Mouse (Mus musculus) heart, embryonic 15.5 days (tissue): Measurements from ENCODE around the gene Kcnip4. TPM values are rescaled to one million over a fixed set of nuclear protein-coding genes. Genes with fewer than 3 reads are reported as not detected.
A peak's percentile ranks its signal among the peaks of the same experiment; 100 is the strongest.

ENCODE experiments used
- ATAC-seq: fragments of 200-750 bp; cut with Nextera tagmentation; replicated peaks from 2 replicates; pipeline ENCODE4 v1.8.0; 2017; ENCODE audit warnings: low read depth, moderate TSS enrichment; ENCODE audit not compliant: insufficient number of reproducible peaks, insufficient read depth, low FRiP score
- H3K27ac ChIP-seq: fragments of 300-500 bp; sonication (generic); 2 replicates; pipeline ENCODE4 v1.5.1; 2015; ENCODE audit warnings: mild to moderate bottlenecking, inconsistent platforms
- H3K27me3 ChIP-seq: fragments of 300-500 bp; sonication (generic); 2 replicates; pipeline ENCODE4 v1.6.1; 2015; ENCODE audit warnings: inconsistent platforms
- H3K36me3 ChIP-seq: fragments of 300-500 bp; sonication (generic); 2 replicates; pipeline ENCODE4 v1.6.1; 2015; ENCODE audit warnings: mild to moderate bottlenecking, inconsistent platforms
- H3K4me1 ChIP-seq: fragments of 300-500 bp; sonication (generic); replicated peaks from 2 replicates; pipeline ENCODE4 v1.6.1; 2015; ENCODE audit warnings: inconsistent platforms
- H3K4me2 ChIP-seq: fragments of 300-500 bp; sonication (generic); 2 replicates; pipeline ENCODE4 v1.6.1; 2015; ENCODE audit warnings: inconsistent platforms, mild to moderate bottlenecking, moderate library complexity
- H3K4me3 ChIP-seq: fragments of 300-500 bp; sonication (generic); 2 replicates; pipeline ENCODE4 v1.5.1; 2015; ENCODE audit warnings: mild to moderate bottlenecking, inconsistent platforms
- H3K9ac ChIP-seq: fragments of 300-500 bp; sonication (generic); 2 replicates; pipeline ENCODE4 v1.6.1; 2015; ENCODE audit warnings: mild to moderate bottlenecking, inconsistent platforms
- H3K9me3 ChIP-seq: fragments of 300-500 bp; sonication (generic); replicated peaks from 2 replicates; pipeline ENCODE4 v1.6.1; 2016; ENCODE audit warnings: inconsistent platforms
- WGBS: fragments of 180-500 bp; shearing (Covaris S2); methylation state at CpG from one replicate; pipeline ENCODE4 v1.1.7; 2015; ENCODE audit warnings: mixed read lengths; 5-methylcytosine and 5-hydroxymethylcytosine counted together
- polyA plus RNA-seq: library from polyadenylated mRNA; unstranded; fragments of >200 nt; fragmentation: Nextera tagmentation; extraction: Ambion mirVana; gene quantifications from 2 replicates; pipeline ENCODE4 v1.2.1, GENCODE M21; 2015

Kcnip4 gene
- polyA plus RNA-seq: 0.45 and 1.0 TPM in 2 replicates

DNA sequence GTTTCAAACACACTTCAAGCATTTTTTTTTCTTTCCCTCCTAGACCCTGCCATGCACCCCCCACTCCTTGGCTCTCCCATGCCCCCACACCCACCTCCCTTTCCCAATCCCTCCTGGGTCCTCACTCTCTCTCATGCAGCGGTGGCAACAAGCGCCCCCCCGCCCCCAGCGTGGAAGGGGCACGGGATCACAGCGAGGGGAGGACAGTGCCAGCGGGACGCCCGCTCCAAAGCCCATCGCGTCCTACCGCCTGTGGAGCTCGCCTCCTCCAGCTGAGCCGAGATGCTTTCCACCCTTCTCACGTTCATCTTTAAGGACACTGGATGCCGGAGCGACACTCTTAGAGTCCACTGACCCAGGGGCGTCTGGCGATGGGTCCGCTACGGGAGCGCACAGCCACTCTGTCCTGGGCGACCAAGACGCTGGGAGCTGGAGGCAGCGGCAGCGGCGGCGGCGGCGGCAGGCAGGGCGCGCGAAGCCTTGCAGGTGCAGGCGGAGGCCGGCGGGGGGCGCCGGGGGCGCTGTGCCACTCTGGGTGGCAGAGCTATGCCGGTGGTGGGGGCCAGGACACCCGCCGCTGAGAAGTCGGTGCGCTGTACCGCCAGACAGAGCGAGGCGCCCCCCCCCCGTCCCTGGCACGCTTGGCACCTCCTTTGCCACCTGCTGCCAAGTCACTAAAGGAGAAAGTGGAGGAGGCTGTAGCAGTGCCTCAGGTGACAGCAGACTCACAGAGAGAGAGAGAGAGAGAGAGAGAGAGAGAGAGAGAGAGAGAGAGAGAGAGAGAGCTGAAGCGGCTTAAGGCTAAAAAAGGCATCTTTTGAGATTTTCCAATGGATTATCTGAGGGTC, at the start of gene Kcnip4:
Gene Kcnip4 (minus strand): TSS at position 514 of the 848 bp plus-strand sequence.
- Histone ChIP-seq H3K36me3 (no peaks in the 10 kb centered on the region), H3K27ac (no peak within 1 kb of the TSS), H3K27me3 (peaks cover 24% of the 10 kb centered on the region), H3K9me3 (no peaks in the 10 kb centered on the region), H3K4me1 (peaks cover 8% of the 10 kb centered on the region), H3K4me3 (peak within 1 kb of the TSS; percentile 54), H3K4me2 (peak within 1 kb of the TSS; percentile 92), H3K9ac (peak within 1 kb of the TSS; percentile 36)
- 0 out of 2 replicates have a peak, but pooled peaks have one; percentile 14 for ATAC-seq
- WGBS: 1% methylated on average over 40 of the region's 50 CpGs

DNA sequence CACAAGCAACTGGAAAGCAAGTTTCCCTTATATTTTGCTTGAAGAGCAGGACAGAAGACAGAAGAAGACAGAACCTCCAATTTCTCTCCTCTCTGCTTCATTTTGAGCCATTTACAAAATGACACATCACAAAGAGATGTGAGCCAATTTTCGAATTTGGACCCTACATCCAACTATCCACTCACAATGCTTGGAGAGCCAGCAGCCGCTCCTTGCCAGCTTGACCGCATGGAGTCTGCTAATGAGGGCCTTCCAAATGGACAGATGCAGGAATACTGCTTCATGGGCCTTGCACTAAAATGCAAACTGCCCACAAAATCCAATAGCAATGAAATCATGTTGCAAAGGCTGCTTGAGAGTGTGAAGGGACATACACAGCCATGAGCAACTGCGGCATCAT, 47.2 kb upstream of the Kcnip4 start:
- no peak overlapping the region for H3K4me2 ChIP-seq
- H3K9me3 ChIP-seq: no peaks in the 10 kb centered on the region
- no peaks in the 10 kb centered on the region for H3K4me1 ChIP-seq
- WGBS: 75% methylated on average over 4 of the region's 4 CpGs
- H3K4me3 ChIP-seq: no peak overlapping the region
- no peak overlapping the region for H3K27ac ChIP-seq
- no peak overlapping the region for H3K9ac ChIP-seq
- H3K27me3 ChIP-seq: no peaks in the 10 kb centered on the region
- no peak for ATAC-seq
- no peaks in the 10 kb centered on the region for H3K36me3 ChIP-seq

DNA sequence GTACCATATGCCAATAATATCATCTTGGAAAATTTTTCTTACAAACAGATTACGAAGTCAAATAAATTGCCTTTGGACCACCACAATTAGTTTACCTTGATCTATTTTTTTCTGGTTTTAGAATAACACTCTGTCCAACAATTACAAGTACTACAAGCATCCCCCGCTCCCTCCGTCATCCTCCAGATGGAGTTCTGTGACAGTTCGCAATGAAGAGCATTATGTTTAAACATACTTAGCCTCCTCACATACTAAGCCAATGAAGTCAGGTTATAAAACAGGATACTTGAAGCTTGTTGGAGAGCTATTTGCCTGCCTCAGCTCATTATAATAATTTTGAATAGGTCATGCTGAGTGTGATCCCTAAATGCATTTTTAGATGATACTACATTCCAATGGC, 39.0 kb upstream of the Kcnip4 start:
- ATAC-seq: no peak
- Histone ChIP-seq H3K4me2 (no peak overlapping the region), H3K4me1 (no peaks in the 10 kb centered on the region), H3K9ac (no peak overlapping the region), H3K36me3 (no peaks in the 10 kb centered on the region), H3K9me3 (no peaks in the 10 kb centered on the region), H3K4me3 (no peak overlapping the region), H3K27me3 (no peaks in the 10 kb centered on the region), H3K27ac (no peak overlapping the region)
- 77% methylated on average over 4 of the region's 4 CpGs for WGBS

DNA sequence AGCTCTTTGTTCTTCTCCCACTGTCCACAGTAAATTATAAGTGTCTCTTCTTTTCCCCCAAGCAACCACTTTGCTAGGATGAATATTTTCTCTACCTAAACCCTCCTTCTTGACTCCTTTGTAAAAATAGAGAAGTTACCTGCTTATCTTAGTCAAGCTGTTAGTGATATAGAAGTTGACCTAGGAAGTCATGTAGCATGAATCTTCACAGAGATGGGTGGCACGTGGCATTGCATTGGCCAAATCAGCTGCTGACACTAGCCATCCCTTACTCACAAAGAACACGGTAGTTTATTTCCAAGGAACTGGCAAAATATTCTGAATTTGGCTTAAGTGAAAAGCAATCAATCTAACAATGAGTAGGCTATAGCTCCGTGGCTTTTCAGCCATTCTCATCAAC, 32.7 kb upstream of the Kcnip4 start:
- H3K9ac ChIP-seq: no peak overlapping the region
- H3K4me1 ChIP-seq: no peaks in the 10 kb centered on the region
- H3K4me3 ChIP-seq: no peak overlapping the region
- no peaks in the 10 kb centered on the region for H3K9me3 ChIP-seq
- WGBS: 63% methylated on average over 3 of the region's 3 CpGs
- no peak for ATAC-seq
- H3K36me3 ChIP-seq: no peaks in the 10 kb centered on the region
- no peak overlapping the region for H3K27ac ChIP-seq
- no peak overlapping the region for H3K4me2 ChIP-seq
- H3K27me3 ChIP-seq: no peaks in the 10 kb centered on the region

DNA sequence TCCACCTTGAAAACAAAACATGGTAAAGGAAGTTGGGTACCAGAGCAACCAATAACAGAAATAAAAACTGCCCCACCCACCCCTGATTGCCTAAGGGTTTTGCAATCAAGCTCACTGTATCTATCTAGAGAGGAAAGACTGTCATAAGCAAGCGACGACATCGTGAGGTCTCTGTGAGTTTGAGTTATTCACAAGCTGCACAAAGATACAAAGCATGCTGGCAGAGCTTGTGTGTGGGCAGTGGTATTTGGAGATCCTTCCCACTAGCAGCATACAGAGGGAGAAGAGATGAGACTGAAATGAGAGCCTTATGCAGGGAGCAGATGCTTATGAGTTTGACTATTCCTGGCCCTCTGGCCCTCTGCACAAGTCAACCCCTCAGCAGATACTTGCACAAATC, 23.2 kb upstream of the Kcnip4 start:
- no peaks in the 10 kb centered on the region for H3K27me3 ChIP-seq
- H3K27ac ChIP-seq: no peak overlapping the region
- no peak overlapping the region for H3K9ac ChIP-seq
- H3K9me3 ChIP-seq: no peaks in the 10 kb centered on the region
- no peak overlapping the region for H3K4me3 ChIP-seq
- H3K4me2 ChIP-seq: no peak overlapping the region
- no peaks in the 10 kb centered on the region for H3K4me1 ChIP-seq
- ATAC-seq: no peak
- WGBS: 81% methylated on average over 3 of the region's 3 CpGs
- H3K36me3 ChIP-seq: no peaks in the 10 kb centered on the region

DNA sequence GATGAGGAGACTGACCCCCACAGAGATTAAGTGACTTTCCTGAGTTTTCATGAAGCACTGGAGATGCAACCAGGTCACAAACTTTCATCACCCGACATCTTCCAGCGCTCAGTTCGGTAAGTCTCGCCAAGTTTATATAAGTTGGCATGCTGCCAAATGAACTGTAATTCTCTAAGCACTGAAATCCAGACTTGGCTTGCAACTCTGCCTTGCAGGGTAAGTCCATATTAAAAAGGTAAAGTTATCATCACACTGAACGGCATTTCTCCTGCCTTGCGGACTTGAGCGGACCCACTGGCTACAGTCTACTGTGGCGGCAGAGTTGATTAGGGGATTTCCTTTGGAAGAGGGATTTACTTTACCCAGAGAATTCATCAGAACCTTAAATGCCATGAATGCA, 4.7 kb upstream of the Kcnip4 start:
- H3K27ac ChIP-seq: no peak overlapping the region
- 41% methylated on average over 8 of the region's 8 CpGs for WGBS
- no peaks in the 10 kb centered on the region for H3K36me3 ChIP-seq
- no peaks in the 10 kb centered on the region for H3K9me3 ChIP-seq
- H3K4me3 ChIP-seq: no peak overlapping the region
- no peak for ATAC-seq
- H3K4me1 ChIP-seq: peaks cover 5% of the 10 kb centered on the region
- peaks cover 8% of the 10 kb centered on the region; the same call in 1 of the 2 replicates for H3K27me3 ChIP-seq
- no peak overlapping the region for H3K9ac ChIP-seq
- no peak overlapping the region for H3K4me2 ChIP-seq

DNA sequence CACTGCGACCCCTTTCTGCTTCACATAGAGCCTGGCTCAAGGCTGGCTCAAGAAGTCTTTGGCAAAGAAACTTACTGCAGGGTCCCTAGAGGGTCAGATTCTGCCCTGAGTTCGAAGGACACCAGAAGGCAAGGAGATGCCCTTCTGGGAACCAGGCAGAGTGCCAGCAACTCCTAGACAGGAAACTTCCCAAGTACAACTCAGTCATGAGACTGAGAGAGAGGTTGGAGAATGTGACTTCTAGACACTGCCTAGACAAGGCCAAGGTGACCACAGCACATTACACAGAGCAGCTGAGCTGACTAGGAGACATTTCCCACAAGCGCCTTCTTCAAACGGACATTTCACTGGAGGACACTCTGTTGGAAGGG, 520 bp upstream of the Kcnip4 start:
- Histone ChIP-seq H3K36me3 (no peaks in the 10 kb centered on the region), H3K9ac (no peak overlapping the region), H3K4me2 (peak overlapping the region; percentile 92), H3K4me3 (peak overlapping the region; percentile 54; the same call in 1 of the 2 replicates), H3K27ac (no peak overlapping the region), H3K27me3 (peaks cover 24% of the 10 kb centered on the region), H3K9me3 (no peaks in the 10 kb centered on the region), H3K4me1 (peaks cover 8% of the 10 kb centered on the region)
- WGBS: 46% methylated on average over 4 of the region's 4 CpGs
- no peak for ATAC-seq

DNA sequence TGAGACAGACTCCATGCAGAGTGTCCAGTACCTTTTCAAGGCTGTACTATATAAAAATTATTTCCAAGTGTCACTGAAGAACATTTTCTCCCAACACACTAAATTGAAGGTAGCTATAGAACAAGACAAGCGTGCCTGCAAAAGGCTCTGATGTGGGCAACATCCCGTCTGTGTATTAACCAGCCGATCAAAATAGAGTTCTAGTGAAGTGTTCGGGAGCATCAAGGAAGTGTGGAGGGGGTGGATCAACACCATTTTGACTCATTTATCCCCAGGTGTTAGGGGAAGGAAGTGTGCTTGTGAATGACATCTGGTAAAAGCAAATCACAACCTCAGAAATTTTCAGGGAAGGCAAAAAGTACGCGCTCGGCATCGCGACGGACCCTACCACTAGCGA, 712 bp downstream of the Kcnip4 start:
- Histone ChIP-seq H3K27me3 (peaks cover 24% of the 10 kb centered on the region), H3K4me3 (peak overlapping the region; percentile 54), H3K4me1 (peaks cover 8% of the 10 kb centered on the region), H3K9ac (peak overlapping the region; percentile 36; the same call in 1 of the 2 replicates), H3K9me3 (no peaks in the 10 kb centered on the region), H3K36me3 (no peaks in the 10 kb centered on the region), H3K4me2 (peak overlapping the region; percentile 92), H3K27ac (no peak overlapping the region)
- 8% methylated on average over 11 of the region's 11 CpGs for WGBS
- no peak for ATAC-seq

DNA sequence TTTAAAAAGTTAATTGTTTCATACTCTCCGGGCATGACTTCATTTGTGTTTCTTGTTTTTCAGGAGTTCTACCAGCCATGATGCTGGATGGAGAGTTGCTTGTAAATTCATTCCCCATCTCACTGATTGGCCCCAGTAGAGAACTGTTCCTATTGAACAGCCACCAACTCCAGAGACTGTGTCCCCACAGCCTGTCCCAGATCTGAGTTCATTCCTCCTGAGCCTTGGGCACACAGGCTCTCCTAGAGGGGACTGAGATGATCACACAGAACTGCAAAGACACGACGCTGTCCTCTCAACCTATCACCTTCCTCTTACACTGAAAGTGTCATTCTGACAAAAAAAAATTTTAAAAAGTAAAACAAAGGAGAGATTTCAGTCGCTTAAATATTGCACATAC, 1.7 kb downstream of the Kcnip4 start:
- H3K4me1 ChIP-seq: peaks cover 8% of the 10 kb centered on the region
- H3K9me3 ChIP-seq: no peaks in the 10 kb centered on the region
- no peak for ATAC-seq
- no peak overlapping the region for H3K4me3 ChIP-seq
- H3K4me2 ChIP-seq: no peak overlapping the region
- H3K9ac ChIP-seq: no peak overlapping the region
- no peak overlapping the region for H3K27ac ChIP-seq
- H3K36me3 ChIP-seq: no peaks in the 10 kb centered on the region
- 61% methylated on average over 4 of the region's 4 CpGs for WGBS
- H3K27me3 ChIP-seq: peaks cover 24% of the 10 kb centered on the region

DNA sequence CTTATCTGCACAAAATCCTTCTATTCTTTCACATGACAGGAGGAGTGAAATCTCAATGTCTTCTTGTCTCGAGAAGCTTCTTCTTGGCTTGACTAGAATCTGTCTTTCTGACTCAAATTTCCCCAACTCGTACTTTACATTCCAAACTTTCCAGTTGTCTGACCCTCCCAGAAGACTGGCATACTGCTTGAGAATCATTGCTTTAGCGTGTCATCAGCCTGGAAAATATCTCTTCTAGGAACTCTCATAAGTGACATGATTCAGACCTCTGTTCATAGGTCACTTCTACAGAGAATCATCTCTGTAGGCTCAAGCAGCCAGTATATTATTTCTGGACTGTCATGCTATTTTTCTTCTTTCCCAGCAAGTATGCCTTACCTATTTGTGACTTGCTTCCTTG, 26.0 kb downstream of the Kcnip4 start:
- Histone ChIP-seq H3K27ac (no peak overlapping the region), H3K9ac (no peak overlapping the region), H3K4me1 (no peaks in the 10 kb centered on the region), H3K36me3 (no peaks in the 10 kb centered on the region), H3K4me3 (no peak overlapping the region), H3K27me3 (no peaks in the 10 kb centered on the region), H3K9me3 (no peaks in the 10 kb centered on the region), H3K4me2 (no peak overlapping the region)
- ATAC-seq: no peak
- 71% methylated on average over 3 of the region's 3 CpGs for whole genome bisulfite sequencing

DNA sequence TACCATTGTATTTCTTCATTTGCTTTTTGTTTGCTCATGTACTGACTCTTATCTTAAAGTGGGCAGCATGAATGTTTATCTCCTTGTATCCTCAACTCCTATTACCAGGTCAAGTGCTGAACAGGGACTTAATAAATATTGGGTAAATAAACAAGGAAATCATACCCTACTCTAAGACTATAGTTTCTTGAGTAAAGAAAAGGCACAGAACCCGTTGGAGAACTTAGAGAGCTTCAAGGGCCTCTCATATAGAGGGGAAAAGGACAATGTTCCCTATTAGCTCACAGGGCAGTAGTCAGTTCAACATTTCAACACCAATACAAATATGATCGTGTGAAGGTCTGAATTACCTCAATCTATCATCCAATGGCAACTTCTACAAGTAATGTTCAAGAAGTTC, 37.4 kb downstream of the Kcnip4 start:
- Histone ChIP-seq H3K4me3 (no peak overlapping the region), H3K36me3 (no peaks in the 10 kb centered on the region), H3K27ac (no peak overlapping the region), H3K4me2 (no peak overlapping the region), H3K27me3 (no peaks in the 10 kb centered on the region), H3K9me3 (no peaks in the 10 kb centered on the region), H3K4me1 (no peaks in the 10 kb centered on the region), H3K9ac (no peak overlapping the region)
- no peak for ATAC-seq
- WGBS: 51% methylated on average over 2 of the region's 2 CpGs

DNA sequence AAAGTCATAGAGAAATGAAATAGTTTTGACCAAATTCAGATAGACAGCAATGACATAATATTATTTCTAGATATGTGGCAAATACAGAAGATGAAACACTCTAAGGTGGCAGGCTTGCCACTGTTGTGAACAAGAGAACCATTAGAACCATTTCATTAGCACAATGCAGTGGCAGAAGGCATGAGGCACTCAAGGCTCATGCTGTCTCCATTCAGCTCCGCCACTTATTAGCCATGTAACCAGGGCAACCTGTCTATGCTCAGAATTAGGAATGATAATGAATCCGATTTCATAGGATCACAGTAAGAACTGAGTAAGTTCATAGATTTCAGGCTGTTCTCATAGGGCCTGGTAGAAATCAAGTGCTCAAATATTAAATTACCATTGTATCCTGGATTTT, 54.0 kb downstream of the Kcnip4 start:
- Histone ChIP-seq H3K27ac (no peak overlapping the region), H3K9me3 (no peaks in the 10 kb centered on the region), H3K4me1 (no peaks in the 10 kb centered on the region), H3K9ac (no peak overlapping the region), H3K4me3 (no peak overlapping the region), H3K27me3 (no peaks in the 10 kb centered on the region), H3K4me2 (no peak overlapping the region), H3K36me3 (no peaks in the 10 kb centered on the region)
- ATAC-seq: no peak
- 79% methylated on average over 2 of the region's 2 CpGs for WGBS
